Mouse (Mus musculus) ES-E14 (cell line): ENCODE data around the gene Plxdc1. TPM values are rescaled to one million over a fixed set of nuclear protein-coding genes. Genes with fewer than 3 reads are reported as not detected.

Source experiments
- DNase-seq: peaks from one replicate; pipeline ENCODE4 v3.0.0-alpha.2; 2013; ENCODE audit warnings: low read depth, low spot score
- H3K27ac ChIP-seq: 2 replicates; pipeline ENCODE4 v1.5.1; 2012; ENCODE audit warnings: low read depth, mild to moderate bottlenecking, low read length, moderate library complexity, mixed read lengths; ENCODE audit not compliant: poor library complexity, insufficient read depth, severe bottlenecking
- H3K36me3 ChIP-seq: 2 replicates; pipeline ENCODE4 v1.6.1; 2012; ENCODE audit warnings: mild to moderate bottlenecking, low read length, moderate library complexity, mixed read lengths; ENCODE audit not compliant: control insufficient read depth, poor library complexity, insufficient read depth, severe bottlenecking
- H3K4me1 ChIP-seq, 2 experiments: fragments of 150-350 bp in 1 of 2; sonication (generic) in 1 of 2; 2 replicates each; pipeline ENCODE4 v1.6.1; 2012; ENCODE audit warnings: low read length in 2 of 2, mild to moderate bottlenecking in 1 of 2, mixed read lengths in 1 of 2; ENCODE audit not compliant: control insufficient read depth in 2 of 2, insufficient read depth in 2 of 2, poor library complexity in 1 of 2
- H3K4me3 ChIP-seq, 2 experiments: fragments of 150-350 bp in 1 of 2; sonication (generic) in 1 of 2; 2 replicates each; pipeline ENCODE4 v1.5.1; 2012; ENCODE audit warnings: low read length in 2 of 2, low read depth in 1 of 2, mild to moderate bottlenecking in 1 of 2, mixed read lengths in 1 of 2; ENCODE audit not compliant: insufficient read depth in 1 of 2, poor library complexity in 1 of 2, severe bottlenecking in 1 of 2
- H3K9ac ChIP-seq: 2 replicates; pipeline ENCODE4 v1.6.1; 2012; ENCODE audit warnings: low read depth, mild to moderate bottlenecking, low read length, mixed read lengths; ENCODE audit not compliant: poor library complexity, insufficient read depth, severe bottlenecking
- H3K9me3 ChIP-seq: fragments of 150-350 bp; sonication (generic); 2 replicates; pipeline ENCODE4 v1.6.1; 2012; ENCODE audit warnings: low read depth, mild to moderate bottlenecking, low read length; ENCODE audit not compliant: control insufficient read depth, insufficient read depth
- CHD2 ChIP-seq: IDR thresholded peaks from 2 replicates; pipeline ENCODE4 v1.6.1; 2014; ENCODE audit warnings: mild to moderate bottlenecking, low read depth, low read length, inconsistent platforms
- HCFC1 ChIP-seq: IDR thresholded peaks from 2 replicates; pipeline ENCODE4 v1.6.1; 2012; ENCODE audit warnings: low read length, inconsistent platforms, borderline replicate concordance; ENCODE audit not compliant: insufficient read depth
- MAFK ChIP-seq: IDR thresholded peaks from 2 replicates; pipeline ENCODE4 v1.6.1; 2014; ENCODE audit warnings: mild to moderate bottlenecking, low read depth, low read length, inconsistent platforms; ENCODE audit not compliant: insufficient read depth
- ZC3H11A ChIP-seq: IDR thresholded peaks from 2 replicates; pipeline ENCODE4 v1.6.1; 2012; ENCODE audit warnings: low read depth, mild to moderate bottlenecking, inconsistent platforms, low read length, borderline replicate concordance
- ZNF384 ChIP-seq: IDR thresholded peaks from 2 replicates; pipeline ENCODE4 v1.6.1; 2012; ENCODE audit warnings: low read depth, low read length, inconsistent platforms
- in situ Hi-C, 2 experiments: fragments of 600-800 bp; cut with MboI; formaldehyde crosslinking; loops; one replicate each; pipeline ENCODE4 v1.15.1; 2025; ENCODE audit warnings: low sequenced_read_pairs in 2 of 2, inconsistent platforms in 1 of 2; ENCODE audit not compliant: unreplicated experiment in 2 of 2
- total RNA-seq: library from RNA; depleted of rRNA; stranded (reverse); fragments of 300-350 nt; gene quantifications from 2 replicates; pipeline ENCODE4 v1.2.3, GENCODE M21; 2012

Plxdc1 gene
- total RNA-seq, 1 experiment = 2.5 TPM

GRCm38 (mm10) chr11:97905540-97905939 is 80.7 kb downstream of the Plxdc1 start:
- DNase-seq = no peak
- no peaks in the 10 kb centered on the region for H3K36me3 ChIP-seq
- no peak overlapping the region for H3K9ac ChIP-seq
- TF ChIP-seq ZC3H11A (no peak), HCFC1 (no peak), MAFK (no peak), ZNF384 (no peak), CHD2 (no peak)
- in situ Hi-C loops = no loop called here
- H3K4me3 ChIP-seq = no peak overlapping the region
- no peaks in the 10 kb centered on the region for H3K9me3 ChIP-seq
- peak overlapping the region; percentile 37; the same call in 1 of the 2 replicates for H3K27ac ChIP-seq
- peaks cover 4 to 6% of the 10 kb centered on the region in 2 experiments; a peak in 3 of 4 replicates for H3K4me1 ChIP-seq

GRCm38 (mm10) chr11:97904801-97905200 is 81.4 kb downstream of the Plxdc1 start:
- Histone ChIP-seq H3K27ac (no peak overlapping the region), H3K4me1 (peaks cover 4 to 6% of the 10 kb centered on the region in 2 experiments; a peak in 3 of 4 replicates), H3K36me3 (no peaks in the 10 kb centered on the region), H3K4me3 (0 out of 4 replicates have a peak overlapping the region, but pooled peaks of 1 of the 2 experiments have one; percentile 20), H3K9ac (no peak overlapping the region), H3K9me3 (no peaks in the 10 kb centered on the region)
- DNase-seq = no peak
- in situ Hi-C loops = loop anchor here in 1 of 2 experiments (5.0 kb wide), 1 partner anchor 82 kb away; the partner anchor contains the start of gene Plxdc1
- TF ChIP-seq ZC3H11A = no peak
- TF ChIP-seq MAFK = no peak
- no peak for TF ChIP-seq HCFC1

- DNase-seq = no peak
- TF ChIP-seq ZC3H11A (no peak), CHD2 (no peak), MAFK (no peak), ZNF384 (no peak), HCFC1 (no peak)
- no peak overlapping the region for H3K4me3 ChIP-seq
- H3K4me1 ChIP-seq = peaks cover 2 to 4% of the 10 kb centered on the region in 2 experiments; a peak in 2 of 4 replicates
- H3K36me3 ChIP-seq = no peaks in the 10 kb centered on the region
- no peak overlapping the region for H3K27ac ChIP-seq
- H3K9ac ChIP-seq = no peak overlapping the region
- in situ Hi-C loops = loop anchor here in 1 of 2 experiments (5.0 kb wide), 1 partner anchor 85 kb away; the partner anchor contains the start of gene Plxdc1
- no peaks in the 10 kb centered on the region for H3K9me3 ChIP-seq
These were observed 84.4 kb downstream of the Plxdc1 start for GRCm38 (mm10) chr11:97901806-97902205.

- Histone ChIP-seq H3K27ac (no peak overlapping the region), H3K36me3 (no peaks in the 10 kb centered on the region), H3K9ac (no peak overlapping the region), H3K9me3 (no peaks in the 10 kb centered on the region), H3K4me1 (peaks cover 2% of the 10 kb centered on the region in 2 experiments; a peak in 1 of 4 replicates), H3K4me3 (no peak overlapping the region)
- DNase-seq = peak; percentile 89
- in situ Hi-C loops = loop anchor here in 1 of 2 experiments (5.0 kb wide), 1 partner anchor 87 kb away; the partner anchor contains the start of gene Plxdc1
- TF ChIP-seq ZNF384 = no peak
- TF ChIP-seq ZC3H11A = peak; percentile 98
These were observed 86.4 kb downstream of the Plxdc1 start for GRCm38 (mm10) chr11:97899822-97900221.
